Mouse (Mus musculus): Measurements from ENCODE around the gene 4930595D18Rik.

- TF ChIP-seq MXI1 (IDR thresholded peaks at IDR 0.05; ENCODE audit: low read depth, low read length), result no peak
- TF ChIP-seq EP300 (IDR thresholded peaks at IDR 0.05; ENCODE audit: low read depth in 1 of 2, low read length in 2 of 2), result no peak
- TF ChIP-seq TCF12 (IDR thresholded peaks at IDR 0.05; ENCODE audit: low read depth, low read length), result no peak
- TF ChIP-seq POLR2A (IDR thresholded peaks at IDR 0.05; ENCODE audit: control insufficient read depth in 1 of 2, insufficient read depth in 1 of 2, low read depth in 1 of 2, low read length in 2 of 2, poor library complexity in 1 of 2), result no peak
- no peak for TF ChIP-seq KAT2A (conservative IDR thresholded peaks at IDR 0.05; ENCODE audit: low read depth, low read length)
- TF ChIP-seq ELF1 (IDR thresholded peaks at IDR 0.05; ENCODE audit: low read depth, low read length), result no peak
- TF ChIP-seq RAD21 (IDR thresholded peaks at IDR 0.05; ENCODE audit: low read depth, low read length), result no peak
- no peak for TF ChIP-seq HCFC1 (IDR thresholded peaks at IDR 0.05; ENCODE audit: low read depth, low read length)
- no peak for TF ChIP-seq USF1 (IDR thresholded peaks at IDR 0.05; ENCODE audit: low read depth, low read length)
- TF ChIP-seq SMC3 (IDR thresholded peaks at IDR 0.05; ENCODE audit: low read depth, low read length), result no peak
- TF ChIP-seq SIN3A (IDR thresholded peaks at IDR 0.05; ENCODE audit: low read length), result no peak
These were observed 30.3 kb downstream of the 4930595D18Rik start for GRCm38 (mm10) chr12:111153946-111154345.

Measured in MEL (cell line).